Mouse (Mus musculus) left cerebral cortex, postnatal 36 days (tissue): ENCODE measurements at regions not wholly inside any gene's neighbourhood (a gene's known extent, or its start where the extent isn't known, plus 50 kb on each side); places are given as distances from the start of the nearest gene placed in this dataset.
"Not testable (repeated sequence)": the region's sequence is repeated elsewhere in the genome, so short reads cannot be mapped to it uniquely, and the experiment has no call there.

Experiments
- DNase-seq, 2 experiments: peaks; one replicate each; pipeline ENCODE4 v3.0.0; 2021 to 2022; ENCODE audit warnings: low spot score in 2 of 2, mixed read lengths in 1 of 2
- intact Hi-C: fragments of 180-260 bp; cut with DNase I; formaldehyde crosslinking; loops from one replicate; pipeline ENCODE4 v1.15.1; 2025

DNA sequence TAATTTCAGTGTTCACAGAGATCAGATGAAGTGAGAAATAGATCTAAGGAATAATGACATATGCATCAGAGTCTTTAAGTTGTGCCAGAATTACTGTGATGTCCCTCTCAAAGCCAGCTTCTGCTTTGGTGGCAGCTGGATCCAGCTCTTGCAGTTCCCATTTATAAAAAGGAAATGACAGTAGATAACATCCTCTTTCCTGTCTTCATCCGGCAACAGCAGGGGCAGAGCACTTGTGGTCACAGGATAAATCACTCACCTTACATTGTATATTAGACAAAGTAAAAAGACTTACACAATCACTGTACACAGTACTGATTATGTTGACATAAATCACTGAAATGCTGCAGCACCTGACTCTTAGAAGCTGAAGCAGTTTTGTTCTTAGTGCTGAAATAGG is 1214.2 kb downstream of the Adam6a start:
- intact Hi-C loops, DNase-seq: not testable (repeated sequence)

DNA sequence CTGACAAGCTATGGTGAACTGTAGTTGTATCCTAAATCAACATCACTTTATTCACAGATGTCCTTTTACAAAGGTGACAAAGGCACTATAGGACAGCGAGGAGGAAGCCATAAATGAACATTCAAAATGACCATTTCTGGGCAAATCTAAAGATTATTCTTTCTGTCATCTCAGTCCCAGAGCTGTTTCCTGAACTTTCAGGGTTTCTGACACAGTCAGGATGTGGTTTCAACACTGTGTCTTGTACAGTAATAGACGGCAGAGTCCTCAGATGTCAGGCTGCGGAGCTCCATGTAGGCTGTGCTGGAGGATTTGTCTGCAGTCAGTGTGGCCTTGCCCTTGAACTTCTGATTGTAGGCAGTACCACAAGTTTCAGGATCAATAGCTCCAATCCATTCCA is 1220.5 kb downstream of the Adam6a start:
- intact Hi-C loops: loop anchor here (5.0 kb wide), 1 partner anchor 33 kb away; no protein-coding TSS in a partner anchor
- DNase-seq: not testable (repeated sequence)

- intact Hi-C loops: not testable (repeated sequence)
Measured at GRCm38 (mm10) chr12:114775414-114775813, 1231.7 kb downstream of the Adam6a start.

GRCm38 (mm10) chr12:114804422-114804821 is 1243.1 kb upstream of the Zfp386 start:
- no peak for DNase-seq
- intact Hi-C loops: no loop called here

More at GRCm38 (mm10) chr12:114775414-114775813, 1231.7 kb downstream of the Adam6a start:
- DNase-seq: not testable (repeated sequence)

DNA sequence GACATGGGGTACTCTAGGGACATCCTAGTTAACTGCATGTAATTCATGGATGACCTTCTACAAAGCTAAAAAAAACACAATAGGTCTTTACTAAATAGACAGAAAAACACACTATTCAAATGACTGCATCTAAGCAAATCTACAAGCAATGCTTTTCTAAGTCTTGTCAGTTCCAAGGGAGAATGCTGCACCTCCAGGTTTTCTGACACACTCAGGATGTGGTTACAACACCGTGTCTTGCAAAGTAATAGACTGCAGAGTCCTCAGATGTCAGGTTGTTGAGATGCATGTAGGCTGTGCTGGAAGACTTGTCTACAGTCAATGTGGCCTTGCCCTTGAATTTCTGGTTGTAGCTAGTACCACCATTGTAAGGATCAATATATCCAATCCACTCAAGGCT is 1238.3 kb upstream of the Zfp386 start:
- intact Hi-C loops: loop anchor here (5.0 kb wide), 2 partner anchors 103 to 117 kb away; no protein-coding TSS in a partner anchor
- DNase-seq: no peak

GRCm38 (mm10) chr12:114816858-114817257 is 1230.7 kb upstream of the Zfp386 start:
- DNase-seq, intact Hi-C loops: not testable (repeated sequence)

DNA sequence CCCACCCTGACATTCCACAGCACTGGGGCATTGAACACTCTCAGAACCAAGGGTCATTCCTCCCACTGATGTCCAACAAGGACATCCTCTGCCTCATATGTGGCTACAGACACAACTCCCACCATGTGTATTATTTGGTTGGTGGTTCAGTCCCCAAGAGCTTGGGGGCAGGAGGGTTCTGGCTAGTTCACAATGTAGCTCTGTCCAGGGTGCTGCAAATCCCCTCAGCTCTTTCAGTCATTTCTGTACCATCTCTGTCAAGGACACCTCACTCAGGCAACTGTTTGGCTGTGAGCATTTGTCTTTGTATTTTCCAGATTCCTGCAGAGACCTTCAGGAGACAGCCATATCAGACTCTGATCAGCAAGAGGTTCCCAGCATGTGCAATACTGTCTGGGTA is 1214.6 kb upstream of the Zfp386 start:
- intact Hi-C loops: no loop called here
- no peak for DNase-seq
